Mouse (Mus musculus) cerebellum, postnatal 14 days (tissue): ENCODE measurements around the gene Olfr458.
"Not testable (repeated sequence)": the region's sequence is repeated elsewhere in the genome, so short reads cannot be mapped to it uniquely, and the experiment has no call there.

Experiments
- DNase-seq, 2 experiments: peaks; one replicate each; pipeline ENCODE4 v3.0.0; 2021; ENCODE audit warnings: mixed read lengths in 2 of 2

The Olfr458 gene

GRCm38 (mm10) chr6:42465096-42465495 lies at the start of gene Olfr458:
Gene Olfr458, minus strand, starts transcription at chr6:42465196.
- DNase-seq, result no peak

GRCm38 (mm10) chr6:42513461-42513860 lies 48.5 kb upstream of the Olfr458 start:
- no peak for DNase-seq

- DNase-seq, result no peak
Observed at GRCm38 (mm10) chr6:42509311-42509710, 44.3 kb upstream of the Olfr458 start.

GRCm38 (mm10) chr6:42503478-42503877 lies 38.5 kb upstream of the Olfr458 start:
- DNase-seq, result no peak

- DNase-seq, result no peak
Observed at GRCm38 (mm10) chr6:42489731-42490130, 24.7 kb upstream of the Olfr458 start.

GRCm38 (mm10) chr6:42487114-42487513 lies 22.1 kb upstream of the Olfr458 start, which contains the start of gene Olfr456:
Gene Olfr456, minus strand, starts transcription at chr6:42487214.
- no peak for DNase-seq

- DNase-seq, result no peak
Observed at GRCm38 (mm10) chr6:42484633-42485032, 19.6 kb upstream of the Olfr458 start.

- DNase-seq, result no peak
Observed at GRCm38 (mm10) chr6:42476235-42476634, 11.2 kb upstream of the Olfr458 start, which contains the start of gene Olfr457. Gene Olfr457, minus strand, starts transcription at chr6:42476335.

- not testable (repeated sequence) for DNase-seq
Observed at GRCm38 (mm10) chr6:42471298-42471697, 6.3 kb upstream of the Olfr458 start.

- no peak for DNase-seq
Observed at GRCm38 (mm10) chr6:42470542-42470941, 5.5 kb upstream of the Olfr458 start.

GRCm38 (mm10) chr6:42447381-42447780 lies 17.6 kb downstream of the Olfr458 start:
- DNase-seq, result no peak

- DNase-seq, result no peak
Observed at GRCm38 (mm10) chr6:42444491-42444890, 20.5 kb downstream of the Olfr458 start.

- DNase-seq, result no peak
Observed at GRCm38 (mm10) chr6:42441395-42441794, 23.6 kb downstream of the Olfr458 start.

GRCm38 (mm10) chr6:42435490-42435889 lies 29.5 kb downstream of the Olfr458 start:
- no peak for DNase-seq

- DNase-seq, result no peak
Observed at GRCm38 (mm10) chr6:42434446-42434845, 30.6 kb downstream of the Olfr458 start, which contains the start of gene Tas2r126. Gene Tas2r126, plus strand, starts transcription at chr6:42434535.

- no peak for DNase-seq
Observed at GRCm38 (mm10) chr6:42433554-42433953, 31.4 kb downstream of the Olfr458 start.

- no peak for DNase-seq
Observed at GRCm38 (mm10) chr6:42426337-42426736, 38.7 kb downstream of the Olfr458 start.

GRCm38 (mm10) chr6:42424472-42424871 lies 40.5 kb downstream of the Olfr458 start:
- DNase-seq, result no peak

GRCm38 (mm10) chr6:42421439-42421838 lies 43.6 kb downstream of the Olfr458 start:
- no peak for DNase-seq

GRCm38 (mm10) chr6:42419443-42419842 lies 45.6 kb downstream of the Olfr458 start:
- no peak for DNase-seq
